Mouse (Mus musculus) limb, embryonic 12.5 days (tissue): ENCODE data around the gene Rspry1. TPM values are rescaled to one million over a fixed set of nuclear protein-coding genes. Genes with fewer than 3 reads are reported as not detected.
A peak's percentile ranks its signal among the peaks of the same experiment; 100 is the strongest.

Source experiments
- ATAC-seq: fragments of 200-750 bp; cut with Nextera tagmentation; 2 replicates; pipeline ENCODE4 v1.8.0; 2017; ENCODE audit warnings: low read depth, moderate TSS enrichment; ENCODE audit not compliant: insufficient number of reproducible peaks, insufficient read depth, low FRiP score, low TSS enrichment
- H3K27ac ChIP-seq: fragments of 300-500 bp; sonication (generic); 2 replicates; pipeline ENCODE4 v1.5.1; 2016; ENCODE audit warnings: mild to moderate bottlenecking, moderate library complexity
- H3K27me3 ChIP-seq: fragments of 300-500 bp; sonication (generic); 2 replicates; pipeline ENCODE4 v1.6.1; 2016; ENCODE audit warnings: mild to moderate bottlenecking, moderate library complexity
- H3K36me3 ChIP-seq: fragments of 300-500 bp; sonication (generic); 2 replicates; pipeline ENCODE4 v1.6.1; 2016; ENCODE audit warnings: mild to moderate bottlenecking, moderate library complexity
- H3K4me1 ChIP-seq: fragments of 300-500 bp; sonication (generic); replicated peaks from 2 replicates; pipeline ENCODE4 v1.6.1; 2016
- H3K4me2 ChIP-seq: fragments of 300-500 bp; sonication (generic); 2 replicates; pipeline ENCODE4 v1.6.1; 2016; ENCODE audit warnings: mild to moderate bottlenecking, moderate library complexity
- H3K4me3 ChIP-seq: fragments of 300-500 bp; sonication (generic); replicated peaks from 2 replicates; pipeline ENCODE4 v1.5.1; 2016; ENCODE audit warnings: mild to moderate bottlenecking
- H3K9ac ChIP-seq: fragments of 300-500 bp; sonication (generic); replicated peaks from 2 replicates; pipeline ENCODE4 v1.6.1; 2016; ENCODE audit warnings: mild to moderate bottlenecking, moderate library complexity
- H3K9me3 ChIP-seq: fragments of 300-500 bp; sonication (generic); 2 replicates; pipeline ENCODE4 v1.6.1; 2016; ENCODE audit warnings: mild to moderate bottlenecking, moderate library complexity
- WGBS: fragments of 180-500 bp; shearing (Covaris S2); methylation state at CpG from one replicate; pipeline ENCODE4 v1.1.7; 2016; 5-methylcytosine and 5-hydroxymethylcytosine counted together
- polyA plus RNA-seq: library from polyadenylated mRNA; unstranded; fragments of >200 nt; fragmentation: Nextera tagmentation; extraction: Ambion mirVana; gene quantifications from 2 replicates; pipeline ENCODE4 v1.2.1, GENCODE M21; 2016

Gene Rspry1
- 48.2 and 52.3 TPM in 2 replicates for polyA plus RNA-seq

GRCm38 (mm10) chr8:94601607-94602385 is at the start of gene Rspry1, which contains the start of gene Fam192a:
Rspry1 (plus strand) TSS chr8:94601937.
Fam192a (minus strand) TSS chr8:94601997.
- WGBS = under 1% methylated on average over 55 of the region's 55 CpGs
- Histone ChIP-seq H3K27ac (peak within 1 kb of the TSS; percentile 84), H3K4me3 (peak within 1 kb of the TSS; percentile 99), H3K4me1 (peaks cover 22% of the 10 kb centered on the region), H3K9ac (peak within 1 kb of the TSS; percentile 91), H3K9me3 (no peaks in the 10 kb centered on the region), H3K36me3 (0 out of 2 replicates have a peak, but pooled peaks cover 2% of the 10 kb centered on the region), H3K4me2 (peak within 1 kb of the TSS; percentile 95), H3K27me3 (no peaks in the 10 kb centered on the region)
- ATAC-seq = peak; percentile 100

GRCm38 (mm10) chr8:94552696-94553095 is 49.0 kb upstream of the Rspry1 start:
- Histone ChIP-seq H3K4me1 (peaks cover 12% of the 10 kb centered on the region), H3K4me3 (no peak overlapping the region), H3K36me3 (no peaks in the 10 kb centered on the region), H3K9ac (no peak overlapping the region), H3K9me3 (no peaks in the 10 kb centered on the region), H3K27ac (no peak overlapping the region), H3K4me2 (no peak overlapping the region), H3K27me3 (no peaks in the 10 kb centered on the region)
- WGBS = 81% methylated on average over 2 of the region's 2 CpGs
- no peak for ATAC-seq

GRCm38 (mm10) chr8:94557281-94557680 is 44.5 kb upstream of the Rspry1 start:
- no peak overlapping the region for H3K27ac ChIP-seq
- WGBS = 86% methylated on average over 3 of the region's 3 CpGs
- H3K36me3 ChIP-seq = no peaks in the 10 kb centered on the region

DNA sequence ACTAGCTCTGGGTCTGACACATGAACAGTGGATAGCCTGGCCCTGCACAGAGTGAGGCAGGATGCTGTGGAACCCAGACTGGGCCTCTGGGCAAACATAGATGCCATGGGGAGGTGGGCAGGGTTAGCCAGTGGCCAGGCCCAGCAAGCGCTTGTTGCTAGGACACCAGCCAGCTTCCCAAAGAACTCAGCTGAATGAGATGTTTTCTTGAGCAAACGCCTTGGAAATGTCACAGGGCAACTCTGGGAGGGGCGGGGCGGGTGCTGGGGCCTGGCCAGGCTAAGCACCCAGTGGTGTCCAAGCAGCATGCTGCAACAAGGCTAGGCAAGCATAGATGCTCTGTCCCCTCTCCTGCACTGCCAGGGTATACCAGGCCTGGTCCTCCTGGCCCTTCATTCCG is 40.5 kb upstream of the Rspry1 start:
- 77% methylated on average over 5 of the region's 5 CpGs for WGBS
- Histone ChIP-seq H3K27ac (no peak overlapping the region), H3K36me3 (no peaks in the 10 kb centered on the region), H3K4me1 (peaks cover under 1% of the 10 kb centered on the region), H3K4me2 (no peak overlapping the region), H3K27me3 (no peaks in the 10 kb centered on the region), H3K4me3 (no peak overlapping the region), H3K9me3 (no peaks in the 10 kb centered on the region), H3K9ac (no peak overlapping the region; the same call in 1 of the 2 replicates)
- ATAC-seq = no peak

More at GRCm38 (mm10) chr8:94557281-94557680, 44.5 kb upstream of the Rspry1 start:
- Histone ChIP-seq H3K9ac (no peak overlapping the region), H3K27me3 (no peaks in the 10 kb centered on the region), H3K4me1 (no peaks in the 10 kb centered on the region), H3K9me3 (no peaks in the 10 kb centered on the region), H3K4me3 (no peak overlapping the region), H3K4me2 (no peak overlapping the region)
- no peak for ATAC-seq

DNA sequence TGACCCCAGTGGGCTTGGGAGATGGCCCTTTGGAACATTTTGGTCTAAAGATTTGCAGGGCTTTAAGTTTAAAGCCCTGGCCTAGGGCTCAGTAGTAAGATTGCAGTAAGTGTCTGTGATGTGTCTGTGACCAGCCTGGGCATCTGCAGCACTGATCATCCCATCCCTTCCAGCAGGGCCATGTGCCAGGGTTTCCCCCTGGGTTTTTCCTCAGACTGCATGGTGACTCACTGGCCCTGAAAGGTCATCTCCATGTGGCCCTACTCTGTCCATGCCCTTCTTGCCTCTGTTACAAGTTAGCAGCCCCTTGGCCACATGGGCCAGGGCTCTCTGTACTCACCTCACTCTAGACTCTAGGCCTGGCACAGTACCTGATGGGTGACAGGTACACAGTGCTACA is 37.3 kb upstream of the Rspry1 start:
- Histone ChIP-seq H3K4me3 (no peak overlapping the region), H3K9ac (no peak overlapping the region), H3K4me1 (peaks cover 13% of the 10 kb centered on the region), H3K27me3 (no peaks in the 10 kb centered on the region), H3K4me2 (no peak overlapping the region), H3K27ac (no peak overlapping the region), H3K9me3 (no peaks in the 10 kb centered on the region), H3K36me3 (no peaks in the 10 kb centered on the region)
- no peak for ATAC-seq

DNA sequence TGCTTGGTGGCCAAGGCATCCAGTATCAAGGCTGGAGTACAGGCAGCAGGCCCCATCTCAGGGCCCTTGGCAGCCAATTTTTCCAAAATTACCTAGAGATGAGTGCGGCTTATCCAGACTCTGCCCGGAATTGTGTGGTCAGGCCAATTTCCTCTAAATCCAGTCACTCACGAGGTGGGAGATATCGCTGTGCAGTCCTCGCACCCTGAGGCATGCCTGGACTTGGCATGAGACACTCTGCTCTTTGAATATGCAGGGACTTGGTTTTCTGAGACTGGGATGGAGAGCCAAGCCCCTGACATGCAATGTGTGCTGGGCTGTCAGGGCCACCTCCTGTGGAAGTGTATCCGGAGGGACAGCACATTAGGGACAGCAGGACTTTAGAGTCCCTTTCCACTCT is 35.7 kb upstream of the Rspry1 start:
- Histone ChIP-seq H3K4me3 (no peak overlapping the region), H3K27me3 (no peaks in the 10 kb centered on the region), H3K9ac (no peak overlapping the region), H3K36me3 (no peaks in the 10 kb centered on the region), H3K4me1 (peaks cover 16% of the 10 kb centered on the region), H3K27ac (no peak overlapping the region), H3K9me3 (no peaks in the 10 kb centered on the region), H3K4me2 (no peak overlapping the region)
- WGBS = 70% methylated on average over 6 of the region's 6 CpGs
- ATAC-seq = no peak

- WGBS = 58% methylated on average over 15 of the region's 15 CpGs
- Histone ChIP-seq H3K27ac (no peak overlapping the region), H3K4me1 (peaks cover 16% of the 10 kb centered on the region), H3K4me2 (no peak overlapping the region), H3K4me3 (no peak overlapping the region), H3K9me3 (no peaks in the 10 kb centered on the region), H3K36me3 (no peaks in the 10 kb centered on the region), H3K9ac (no peak overlapping the region), H3K27me3 (no peaks in the 10 kb centered on the region)
- ATAC-seq = no peak
Measured at GRCm38 (mm10) chr8:94566446-94567158, 35.1 kb upstream of the Rspry1 start.

DNA sequence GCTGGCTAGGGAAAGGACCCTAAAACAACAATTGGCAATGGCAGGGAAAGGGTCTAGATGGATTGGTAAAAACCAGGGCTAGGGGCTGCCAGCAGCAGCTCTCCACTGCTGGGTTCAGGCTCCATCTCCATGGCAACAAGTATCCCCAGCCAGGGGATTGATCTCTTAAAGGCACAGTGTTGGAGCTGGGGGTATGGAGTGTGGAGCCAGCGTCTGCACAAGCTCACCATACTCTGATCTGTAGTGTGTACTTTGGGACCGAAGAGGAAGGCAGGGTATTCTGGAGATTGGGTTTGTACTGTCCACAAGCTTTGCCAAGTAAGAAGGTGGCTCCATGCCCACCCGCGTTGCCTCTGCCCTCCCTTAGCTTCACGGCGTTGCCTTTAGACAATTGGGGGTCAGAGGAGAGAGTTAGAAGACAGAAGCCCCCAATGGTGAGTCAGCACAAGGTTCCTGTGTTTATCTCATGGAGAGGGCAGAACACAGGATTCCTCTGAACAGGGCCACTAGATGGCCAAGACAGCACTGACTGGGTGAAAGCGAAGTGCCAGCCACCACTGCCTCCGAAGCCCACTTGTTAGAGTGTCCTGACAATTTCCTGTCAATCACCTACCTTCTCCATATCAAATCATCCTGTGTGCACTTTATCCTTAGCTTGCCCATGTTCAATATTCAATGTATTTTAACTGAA is 34.4 kb upstream of the Rspry1 start:
- Histone ChIP-seq H3K27me3 (no peaks in the 10 kb centered on the region), H3K4me1 (peaks cover 16% of the 10 kb centered on the region), H3K4me2 (no peak overlapping the region), H3K9me3 (no peaks in the 10 kb centered on the region), H3K36me3 (no peaks in the 10 kb centered on the region), H3K27ac (no peak overlapping the region), H3K9ac (no peak overlapping the region), H3K4me3 (no peak overlapping the region)
- ATAC-seq = no peak
- WGBS = 79% methylated on average over 8 of the region's 8 CpGs

DNA sequence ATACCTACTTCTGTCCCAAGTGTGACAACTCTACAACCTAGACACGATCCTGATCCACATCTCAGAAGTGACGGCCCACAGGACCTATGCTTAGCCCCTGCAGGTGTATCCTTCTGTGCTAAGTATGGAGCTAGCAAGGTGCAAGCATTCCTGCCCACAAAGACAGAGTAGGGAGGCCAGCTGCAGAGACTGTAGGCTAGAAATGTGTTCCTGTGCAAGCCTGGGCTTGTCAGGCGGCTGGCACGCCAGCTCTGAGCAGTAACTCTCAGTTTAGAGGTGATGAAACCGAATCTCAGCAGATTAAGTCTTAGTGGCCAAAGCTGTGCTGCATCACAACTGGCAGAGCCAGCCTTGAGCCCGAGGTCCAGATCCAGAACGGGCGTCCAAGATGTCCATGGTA is 33.6 kb upstream of the Rspry1 start:
- Histone ChIP-seq H3K9me3 (no peaks in the 10 kb centered on the region), H3K4me1 (peaks cover 16% of the 10 kb centered on the region), H3K27ac (no peak overlapping the region), H3K36me3 (peaks cover 4% of the 10 kb centered on the region), H3K27me3 (no peaks in the 10 kb centered on the region), H3K9ac (no peak overlapping the region), H3K4me2 (no peak overlapping the region), H3K4me3 (no peak overlapping the region)
- ATAC-seq = no peak
- 85% methylated on average over 8 of the region's 8 CpGs for WGBS

GRCm38 (mm10) chr8:94569419-94569818 is 32.3 kb upstream of the Rspry1 start:
- H3K9ac ChIP-seq = no peak overlapping the region
- 72% methylated on average over 1 of the region's 1 CpGs for WGBS
- peaks cover 18% of the 10 kb centered on the region for H3K36me3 ChIP-seq
- no peaks in the 10 kb centered on the region for H3K9me3 ChIP-seq
- H3K27ac ChIP-seq = no peak overlapping the region
- no peak overlapping the region for H3K4me3 ChIP-seq
- no peak overlapping the region for H3K4me2 ChIP-seq
- peaks cover 16% of the 10 kb centered on the region for H3K4me1 ChIP-seq
- H3K27me3 ChIP-seq = no peaks in the 10 kb centered on the region
- ATAC-seq = no peak

DNA sequence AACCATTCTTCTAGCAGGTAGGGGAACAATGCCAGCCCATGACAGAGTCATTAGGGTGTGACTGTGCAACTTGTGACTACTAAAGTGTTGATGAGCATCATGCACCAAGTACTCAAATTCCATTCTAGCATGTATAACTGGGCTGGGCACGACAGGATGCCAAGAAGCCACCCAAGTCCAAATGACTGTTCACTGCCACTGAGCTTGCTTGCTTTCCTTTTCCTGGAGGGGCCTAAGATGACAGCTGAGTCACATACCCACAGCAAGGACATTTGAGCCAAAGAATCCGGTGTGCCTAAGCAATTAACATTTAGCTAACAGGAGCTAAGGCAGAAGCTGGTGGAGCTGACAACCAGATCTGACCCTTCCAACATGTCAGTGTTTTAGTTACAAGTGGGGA is 29.8 kb upstream of the Rspry1 start:
- H3K36me3 ChIP-seq = peaks cover 42% of the 10 kb centered on the region
- WGBS = 64% methylated on average over 2 of the region's 2 CpGs
- H3K9me3 ChIP-seq = no peaks in the 10 kb centered on the region

More for the DNA sequence above, 29.8 kb upstream of the Rspry1 start:
- no peak overlapping the region for H3K4me2 ChIP-seq
- no peak overlapping the region for H3K4me3 ChIP-seq
- H3K27me3 ChIP-seq = no peaks in the 10 kb centered on the region
- no peak for ATAC-seq
- H3K27ac ChIP-seq = no peak overlapping the region
- H3K9ac ChIP-seq = no peak overlapping the region
- peaks cover 8% of the 10 kb centered on the region; the same call in 1 of the 2 replicates for H3K4me1 ChIP-seq
